Mouse (Mus musculus) kidney, postnatal 36 days (tissue): ENCODE data around the gene Kcnh3.
A peak's percentile ranks its signal among the peaks of the same experiment; 100 is the strongest.
"Not testable (repeated sequence)": the region's sequence is repeated elsewhere in the genome, so short reads cannot be mapped to it uniquely, and the experiment has no call there.

Source experiments
- DNase-seq, 2 experiments: peaks; one replicate each; pipeline ENCODE4 v3.0.0; 2021 to 2022; ENCODE audit warnings: mixed read lengths in 2 of 2

Kcnh3 gene

GRCm38 (mm10) chr15:99240129-99240528, 15.5 kb downstream of the Kcnh3 start:
- DNase-seq: peak in 1 of 2 experiments; percentile 13

DNA sequence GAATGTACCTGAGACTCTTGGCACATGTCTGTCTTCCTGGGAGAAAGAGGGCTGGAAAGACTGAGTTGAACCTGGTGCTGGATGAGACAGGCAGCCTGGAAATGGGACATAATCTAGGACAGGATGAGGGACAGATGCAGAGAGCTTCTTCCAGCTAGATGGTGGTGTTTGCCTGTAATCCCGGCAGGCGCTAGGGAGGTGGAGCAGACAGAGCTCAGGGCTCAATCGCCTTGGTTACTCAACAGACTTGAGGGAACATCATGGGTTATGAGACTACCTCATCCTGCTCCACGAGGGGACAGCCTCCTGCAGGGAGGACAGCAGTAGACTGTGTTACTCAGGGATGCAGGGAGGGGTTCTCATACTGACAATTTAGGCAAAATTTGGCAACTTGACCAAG, 16.6 kb downstream of the Kcnh3 start:
- no peak for DNase-seq

DNA sequence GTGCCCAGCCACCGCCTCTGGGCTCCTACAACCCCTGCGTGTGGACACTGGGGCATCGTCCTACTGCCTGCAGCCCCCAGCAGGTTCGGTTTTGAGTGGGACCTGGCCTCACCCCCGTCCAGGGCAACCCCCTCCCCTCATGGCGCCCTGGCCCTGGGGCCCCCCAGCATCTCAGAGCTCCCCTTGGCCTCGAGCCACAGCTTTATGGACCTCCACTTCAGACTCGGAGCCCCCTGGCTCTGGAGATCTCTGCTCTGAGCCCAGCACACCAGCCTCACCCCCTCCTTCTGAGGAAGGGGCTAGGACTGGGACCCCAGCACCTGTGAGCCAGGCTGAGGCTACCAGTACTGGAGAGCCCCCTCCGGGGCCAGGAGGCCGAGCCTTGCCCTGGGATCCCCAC, 17.4 kb downstream of the Kcnh3 start:
- no peak for DNase-seq

DNA sequence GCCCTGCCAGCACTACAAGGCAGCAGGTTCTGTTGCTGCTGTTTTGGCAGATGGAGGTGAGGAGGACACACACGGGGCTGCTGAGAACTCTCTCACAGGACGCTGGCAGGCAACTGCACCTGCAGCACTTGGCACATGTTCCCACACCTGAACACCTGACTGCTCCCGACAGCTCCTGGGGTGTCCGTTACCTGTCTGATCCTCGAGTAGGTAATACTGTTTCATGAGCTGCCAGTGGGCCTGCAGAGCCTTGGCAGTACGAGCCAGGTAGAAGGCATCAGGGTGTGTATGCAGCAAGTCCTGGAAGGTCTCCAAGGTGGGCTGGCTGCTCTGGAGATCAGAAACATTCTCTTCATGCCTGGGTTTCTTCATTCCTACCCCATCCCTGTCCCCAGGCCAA, 22.1 kb downstream of the Kcnh3 start:
- not testable (repeated sequence) for DNase-seq

DNA sequence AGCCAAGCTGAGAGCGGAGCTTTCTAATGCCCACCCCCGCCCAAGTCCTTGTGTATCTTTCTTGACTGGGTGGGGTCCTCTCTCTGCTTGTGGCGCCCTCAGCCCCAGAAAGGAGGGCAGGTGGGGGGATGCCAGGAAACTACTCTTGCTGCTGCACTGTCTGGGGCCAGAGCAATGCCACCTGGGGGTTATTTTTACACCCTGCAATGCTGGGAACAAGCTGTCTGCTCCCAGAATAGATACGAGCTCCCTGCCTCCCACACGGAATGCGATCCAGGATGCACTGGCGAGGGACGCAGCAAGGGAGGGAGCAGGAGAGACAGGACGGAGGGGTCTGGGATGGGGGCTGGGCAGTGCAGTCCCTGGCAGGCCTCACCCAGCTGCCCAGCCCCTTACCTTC, 24.3 kb downstream of the Kcnh3 start:
- DNase-seq: no peak

GRCm38 (mm10) chr15:99249938-99250337, 25.3 kb downstream of the Kcnh3 start:
- no peak for DNase-seq

DNA sequence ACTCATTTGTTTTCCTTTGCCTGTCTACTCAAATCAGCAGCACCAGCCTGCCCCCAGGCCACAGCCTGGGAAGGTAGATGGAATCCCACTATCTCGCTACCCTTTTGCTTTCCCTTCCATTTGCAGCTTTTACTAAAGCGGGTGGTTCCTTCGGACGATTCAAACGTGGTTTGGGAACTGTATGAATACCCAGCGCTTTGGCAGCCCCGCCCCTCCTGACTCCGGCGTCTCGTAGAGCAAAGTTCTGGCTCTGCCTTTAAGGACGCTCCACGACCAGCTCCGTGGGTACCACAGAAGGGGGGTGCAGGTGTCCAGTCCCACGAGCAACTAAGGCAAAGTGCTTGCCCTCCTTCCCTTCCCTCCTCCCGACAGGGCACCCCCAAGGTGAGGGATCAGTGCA, 26.4 kb downstream of the Kcnh3 start:
- DNase-seq: peak; percentile 20 to 40

GRCm38 (mm10) chr15:99251626-99252380, 27.1 kb downstream of the Kcnh3 start, which contains the start of gene Mcrs1:
Gene Mcrs1 (minus strand): TSS chr15:99251961.
- DNase-seq: peak; percentile 97 to 99

- DNase-seq: peak in 1 of 2 experiments; percentile 70
Measured at GRCm38 (mm10) chr15:99252381-99253174, 27.9 kb downstream of the Kcnh3 start.

- not testable (repeated sequence) for DNase-seq
Measured at GRCm38 (mm10) chr15:99253175-99253479, 28.5 kb downstream of the Kcnh3 start.

DNA sequence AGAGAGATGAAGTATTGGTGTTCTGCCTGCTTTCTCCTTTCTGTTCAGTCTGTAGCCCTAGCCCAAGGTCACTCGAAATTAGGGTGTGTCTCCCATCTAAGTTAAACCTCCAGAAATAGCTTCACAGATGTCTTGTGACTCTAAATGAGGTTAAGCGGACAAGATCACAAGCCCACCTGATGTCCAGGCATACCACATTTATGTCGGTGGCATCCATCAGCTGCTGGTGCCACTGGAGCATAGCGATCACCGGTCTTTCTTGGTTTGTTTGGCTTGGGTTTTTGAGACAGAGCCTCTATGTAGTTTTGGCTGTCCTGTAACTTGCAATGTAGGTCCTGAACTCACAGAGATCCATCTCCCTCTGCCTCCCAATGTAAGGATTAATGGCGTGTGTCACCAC, 29.1 kb downstream of the Kcnh3 start:
- no peak for DNase-seq

- DNase-seq: no peak
Measured at GRCm38 (mm10) chr15:99254477-99255005, 29.9 kb downstream of the Kcnh3 start.

- no peak for DNase-seq
Measured at GRCm38 (mm10) chr15:99255241-99255749, 30.6 kb downstream of the Kcnh3 start.

DNA sequence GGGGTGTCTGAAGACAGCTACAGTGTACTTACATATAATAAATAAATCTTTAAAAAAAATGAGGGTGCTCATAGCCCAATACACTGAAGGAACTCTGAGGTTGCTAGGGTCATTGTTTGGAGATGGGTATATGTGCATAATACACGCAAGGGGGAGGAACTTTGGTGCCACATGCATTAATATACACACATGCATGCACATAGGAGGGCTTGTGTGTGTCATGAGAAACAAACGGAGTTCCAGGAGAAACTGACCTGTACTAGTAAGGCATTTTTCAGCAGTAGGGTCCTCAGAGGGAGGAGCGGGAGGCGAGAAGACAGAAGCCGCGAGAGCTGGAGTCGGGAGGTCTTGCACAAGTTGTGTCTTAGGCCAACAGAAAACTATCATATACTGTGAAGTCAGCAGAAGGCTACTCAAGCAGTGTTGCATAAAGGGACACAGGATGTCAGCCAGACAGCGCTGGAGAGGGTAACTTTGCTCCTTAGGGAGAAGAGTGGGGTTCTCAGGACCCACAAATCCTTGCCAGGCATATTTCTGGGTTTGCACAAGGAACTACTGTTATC, 34.6 kb downstream of the Kcnh3 start:
- no peak for DNase-seq

DNA sequence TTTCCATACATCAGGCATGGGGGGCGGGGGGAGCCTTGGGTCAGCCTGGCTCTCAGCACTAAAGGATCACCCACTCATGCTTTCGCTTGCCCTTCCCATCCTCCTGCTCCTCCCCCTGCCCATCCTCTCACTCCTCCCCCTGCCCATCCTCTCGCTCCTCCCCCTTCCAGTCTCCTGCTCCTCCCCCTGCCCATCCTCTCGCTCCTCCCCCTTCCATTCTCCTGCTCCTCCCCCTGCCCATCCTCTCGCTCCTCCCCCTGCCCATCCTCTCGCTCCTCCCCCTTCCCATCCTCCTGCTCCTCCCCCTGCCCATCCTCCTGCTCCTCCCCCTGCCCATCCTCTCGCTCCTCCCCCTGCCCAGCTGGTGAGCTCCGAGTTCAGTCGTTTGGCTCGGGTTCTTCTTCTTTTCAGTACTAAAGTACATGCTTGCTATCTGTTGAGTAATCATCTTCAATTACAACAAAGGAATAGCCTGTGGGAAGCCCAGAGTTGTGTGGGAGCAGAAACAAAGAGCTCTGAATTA, 35.1 kb downstream of the Kcnh3 start:
- peak; percentile 84 to 85 for DNase-seq

- DNase-seq: no peak
Measured at GRCm38 (mm10) chr15:99262702-99263101, 38.0 kb downstream of the Kcnh3 start.

- DNase-seq: no peak
Measured at GRCm38 (mm10) chr15:99264363-99264762, 39.7 kb downstream of the Kcnh3 start.

DNA sequence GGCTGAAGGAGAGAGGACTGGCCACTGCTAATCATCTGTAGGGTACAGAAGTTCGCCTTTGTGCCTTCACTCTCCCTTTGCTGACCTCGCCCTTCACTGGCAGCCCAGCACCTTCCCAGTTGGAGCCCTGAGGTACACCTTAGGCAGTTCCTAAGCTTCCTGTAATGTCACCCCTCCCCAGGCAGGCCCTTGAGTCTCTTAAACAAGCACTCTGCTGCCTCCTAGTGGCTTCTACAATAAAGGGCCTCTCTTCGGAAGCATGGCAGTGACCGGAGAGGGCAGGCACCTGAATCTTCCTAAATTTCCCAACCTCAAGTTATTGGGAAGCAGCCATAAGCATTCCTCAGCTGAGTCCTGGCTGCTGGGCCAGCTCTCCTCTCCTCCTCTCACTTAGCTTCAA, 41.0 kb downstream of the Kcnh3 start:
- peak; percentile 84 to 89 for DNase-seq

DNA sequence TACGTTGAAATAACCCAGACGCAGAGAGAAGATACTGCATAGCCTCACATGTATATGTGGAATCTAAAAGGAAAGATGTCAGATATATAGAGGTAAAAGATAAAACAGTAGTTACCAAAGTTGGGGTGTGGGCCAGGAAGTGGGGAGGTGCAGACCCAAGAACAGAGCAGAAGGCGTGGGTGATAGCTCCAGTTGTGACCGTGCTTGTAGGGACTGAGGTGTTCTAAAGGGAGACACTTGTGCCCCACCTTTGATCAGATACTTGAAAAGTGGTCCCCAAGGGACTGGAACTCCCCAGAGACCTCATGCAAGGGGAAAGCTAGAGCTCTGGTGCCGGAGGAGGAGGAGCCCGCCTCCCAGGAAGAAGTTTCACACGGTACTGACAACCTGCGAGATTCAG, 51.4 kb downstream of the Kcnh3 start:
- DNase-seq: no peak

- no peak for DNase-seq
Measured at GRCm38 (mm10) chr15:99278271-99278670, 53.6 kb downstream of the Kcnh3 start.

- DNase-seq: peak in 1 of 2 experiments; percentile 31
Measured at GRCm38 (mm10) chr15:99283456-99283855, 58.8 kb downstream of the Kcnh3 start.

DNA sequence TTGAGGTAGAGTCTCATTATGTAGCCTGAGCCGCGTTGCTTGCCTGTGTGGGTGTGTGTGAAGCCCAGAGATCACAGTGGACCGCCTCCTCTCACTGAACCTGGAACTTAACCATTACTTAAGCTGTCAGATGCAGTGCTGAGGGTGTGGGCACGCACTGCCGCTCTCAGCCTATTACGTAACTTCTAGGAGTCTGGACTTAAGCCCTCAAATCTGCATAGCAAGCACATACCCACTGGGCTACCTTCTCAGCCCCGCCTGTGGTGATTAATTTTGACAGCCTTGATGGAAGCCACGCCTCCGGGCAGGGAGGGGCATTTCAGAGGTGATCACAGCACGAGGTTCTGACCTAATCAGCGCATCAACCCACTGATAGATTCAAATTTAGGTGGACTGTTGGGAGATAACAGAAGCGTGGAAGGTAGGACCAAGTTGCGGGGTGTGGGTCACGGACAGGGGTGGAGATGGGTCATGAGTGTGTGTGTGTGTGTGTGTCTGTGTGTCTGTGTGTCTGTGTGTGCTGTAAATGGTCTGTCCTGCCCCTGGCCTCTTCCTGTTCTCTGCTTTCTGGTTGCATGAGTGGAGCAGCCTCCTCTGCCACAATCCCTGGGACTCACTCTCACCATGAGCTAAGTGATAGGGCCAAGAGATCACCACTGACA, 60.0 kb downstream of the Kcnh3 start:
- DNase-seq: peak; percentile 79 to 91

DNA sequence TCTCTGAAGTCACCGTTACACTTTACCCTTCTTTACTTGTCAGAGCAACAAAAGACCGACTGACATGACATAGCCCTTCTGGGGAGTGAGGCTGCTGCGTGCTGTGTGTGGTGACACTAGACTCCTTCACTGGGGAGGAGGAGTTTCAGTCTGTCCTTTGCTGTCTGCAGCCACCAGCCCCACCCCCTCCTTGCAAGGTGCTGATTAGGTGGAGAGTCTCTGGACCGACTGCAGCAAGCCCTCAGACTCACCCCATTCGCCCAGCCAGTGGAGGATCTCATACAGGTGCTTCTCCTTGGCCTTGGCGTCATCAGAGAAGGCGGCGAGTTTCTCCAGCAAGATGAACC, 60.5 kb downstream of the Kcnh3 start:
- no peak for DNase-seq
